ENCODE assay signal across 24 mouse cellular contexts in genomic region chr2:46261618-46262017, GRCm38 (mm10).
"Had no signal": no experiment of that assay in that cellular context is flagged by ENCODE, and none has a peak within 500 bp of the region (broad histone marks: within the 10 kb centered on the region; RNA-seq: fewer than 3 reads in every experiment).

No protein-coding gene starts in this region.

- H3K36me3 ChIP-seq: heart, embryonic 10.5 days; heart, embryonic 12.5 days; hindbrain, embryonic 10.5 days; hindbrain, embryonic 12.5 days; intestine, embryonic 15.5 days; limb, embryonic 13.5 days; limb, embryonic 15.5 days; liver, embryonic 12.5 days had no signal

- H3K27me3 ChIP-seq: heart, embryonic 12.5 days; hindbrain, embryonic 12.5 days; intestine, embryonic 15.5 days; limb, embryonic 13.5 days; limb, embryonic 15.5 days; liver, embryonic 12.5 days had no signal

- ATAC-seq: hindbrain, embryonic 16.5 days; inflammation-experienced regulatory T-cells, adult 6 months; intestine, embryonic 15.5 days; intestine, postnatal 0 days; liver, embryonic 12.5 days had no signal

- H3K9me3 ChIP-seq: heart, embryonic 10.5 days; heart, embryonic 12.5 days; hindbrain, embryonic 10.5 days; hindbrain, embryonic 12.5 days; intestine, embryonic 15.5 days; limb, embryonic 13.5 days; limb, embryonic 15.5 days; liver, embryonic 12.5 days had no signal

- H3K4me1 ChIP-seq: heart, embryonic 10.5 days; heart, embryonic 12.5 days; hindbrain, embryonic 10.5 days; hindbrain, embryonic 12.5 days; intestine, embryonic 15.5 days; limb, embryonic 13.5 days; limb, embryonic 15.5 days; liver, embryonic 12.5 days had no signal

- H3K27ac ChIP-seq: heart, embryonic 10.5 days; hindbrain, embryonic 10.5 days; hindbrain, embryonic 12.5 days; hindbrain, embryonic 14.5 days; intestine, embryonic 15.5 days; limb, embryonic 13.5 days; limb, embryonic 15.5 days; liver, embryonic 12.5 days; liver, embryonic 14.5 days had no signal

- H3K9ac ChIP-seq: heart, embryonic 12.5 days; hindbrain, embryonic 12.5 days; hindbrain, embryonic 14.5 days; intestine, embryonic 15.5 days; limb, embryonic 13.5 days; limb, embryonic 15.5 days; liver, embryonic 12.5 days; liver, embryonic 14.5 days had no signal

- H3K4me2 ChIP-seq: heart, embryonic 12.5 days; hindbrain, embryonic 12.5 days; hindbrain, embryonic 14.5 days; intestine, embryonic 15.5 days; limb, embryonic 13.5 days; limb, embryonic 15.5 days; liver, embryonic 12.5 days had no signal

- DNase-seq: gastrocnemius, postnatal 25 days; heart, adult 18-20 months; heart, postnatal 10 days; heart, postnatal 4 days; kidney, adult 18-20 months; kidney, adult 8-10 months; kidney, postnatal 10 days; kidney, postnatal 25 days; kidney, postnatal 4 days; layer of hippocampus, postnatal 36 days; left cerebral cortex, postnatal 4 days had no signal

- H3K4me3 ChIP-seq: heart, embryonic 10.5 days; heart, embryonic 12.5 days; hindbrain, embryonic 10.5 days; hindbrain, embryonic 12.5 days; intestine, embryonic 15.5 days; limb, embryonic 13.5 days; limb, embryonic 15.5 days; liver, embryonic 12.5 days had no signal
